ENCODE assay signal across 19 mouse cellular contexts in genomic region chr6:118997397-118997796, GRCm38 (mm10).
DNase-seq lines count a peak whose midpoint lies in the region; ATAC-seq and TF ChIP-seq lines count a peak whose summit lies in the region.
"Had no signal": no experiment of that assay in that cellular context is flagged by ENCODE, and none has a peak within 500 bp of the region (broad histone marks: within the 10 kb centered on the region; RNA-seq: fewer than 3 reads in every experiment).

No protein-coding gene starts in this region.

- H3K4me2 ChIP-seq in liver, embryonic 14.5 days (ENCODE audit: low read depth) = peak overlapping the region; percentile 24; the same call in 1 of the 2 replicates
- H3K4me2 ChIP-seq: embryonic facial prominence, embryonic 13.5 days; forebrain, embryonic 13.5 days; heart, embryonic 11.5 days; hindbrain, embryonic 12.5 days had no signal

- 49% methylated on average over 4 of the region's 4 CpGs for WGBS in liver, embryonic 14.5 days (ENCODE audit: insufficient replicate concordance)
- WGBS in lung, adult 2 months = 91% methylated on average over 4 of the region's 4 CpGs
- 95% methylated on average over 4 of the region's 4 CpGs for WGBS in embryonic facial prominence, embryonic 10.5 days

- no peaks in the 10 kb centered on the region for H3K36me3 ChIP-seq in liver, embryonic 14.5 days (replicated peaks; ENCODE audit: control insufficient read depth, insufficient read depth, low read depth)
- H3K36me3 ChIP-seq in embryonic facial prominence, embryonic 10.5 days (replicated peaks) = no peaks in the 10 kb centered on the region
- H3K36me3 ChIP-seq: embryonic facial prominence, embryonic 13.5 days; hindbrain, embryonic 12.5 days had no signal

- TF ChIP-seq EP300 in liver, embryonic 14.5 days (IDR thresholded peaks at IDR 0.05; ENCODE audit: low read depth) = no peak

- H3K9me3 ChIP-seq in liver, embryonic 14.5 days (ENCODE audit: control insufficient read depth, low read length) = no peaks in the 10 kb centered on the region
- H3K9me3 ChIP-seq in embryonic facial prominence, embryonic 10.5 days = 0 out of 2 replicates have a peak, but pooled peaks cover 2% of the 10 kb centered on the region
- H3K9me3 ChIP-seq: embryonic facial prominence, embryonic 13.5 days; forebrain, embryonic 13.5 days; hindbrain, embryonic 12.5 days had no signal

- ATAC-seq in liver, embryonic 14.5 days (ENCODE audit: insufficient read depth) = peak; percentile 85
- ATAC-seq: forebrain, embryonic 13.5 days; forebrain, postnatal 0 days; hindbrain, embryonic 16.5 days had no signal

- no peak overlapping the region for H3K4me3 ChIP-seq in liver, embryonic 14.5 days (ENCODE audit: insufficient read depth in 1 of 2, low read depth in 2 of 2, low read length in 2 of 2)
- no peak overlapping the region for H3K4me3 ChIP-seq in lung, adult 2 months (replicated peaks; ENCODE audit: extremely low read depth, low read depth, low read length)
- H3K4me3 ChIP-seq in embryonic facial prominence, embryonic 10.5 days = no peak overlapping the region
- H3K4me3 ChIP-seq: embryonic facial prominence, embryonic 13.5 days; forebrain, embryonic 13.5 days; heart, adult 2 months; hindbrain, embryonic 12.5 days had no signal

- DNase-seq in MEL-GATA-1-ER (ENCODE audit: extremely low read depth, low read depth) = peak; percentile 9
- DNase-seq in liver = peak; percentile 39
- DNase-seq in liver, embryonic 14.5 days (ENCODE audit: low read depth in 3 of 3, low spot score in 3 of 3) = no peak
- no peak for DNase-seq in lung, adult 2 months
- no peak for DNase-seq in embryonic facial prominence, embryonic 10.5 days (ENCODE audit: low spot score)
- DNase-seq in kidney, postnatal 14 days = no peak
- DNase-seq: adrenal gland, postnatal 10 days; cerebellum, adult 11-12 months; cerebellum, adult 9-10 months; cerebellum, postnatal 25 days; forebrain, postnatal 0 days; gastrocnemius, postnatal 14 days; heart, adult 2 months; heart, postnatal 36 days had no signal

- TF ChIP-seq CTCF in liver, embryonic 14.5 days (IDR thresholded peaks at IDR 0.05; ENCODE audit: low read depth) = no peak
- TF ChIP-seq CTCF in lung, adult 2 months (IDR thresholded peaks at IDR 0.05; ENCODE audit: insufficient read depth, low read length) = no peak

- H3K27me3 ChIP-seq in liver, embryonic 14.5 days (ENCODE audit: control insufficient read depth, insufficient read depth, low read length) = no peaks in the 10 kb centered on the region
- no peaks in the 10 kb centered on the region for H3K27me3 ChIP-seq in embryonic facial prominence, embryonic 10.5 days (replicated peaks; ENCODE audit: low read depth, poor library complexity, severe bottlenecking)
- H3K27me3 ChIP-seq: embryonic facial prominence, embryonic 13.5 days; forebrain, embryonic 13.5 days; hindbrain, embryonic 12.5 days had no signal

- no peak overlapping the region for H3K9ac ChIP-seq in liver, embryonic 14.5 days (replicated peaks)
- H3K9ac ChIP-seq: embryonic facial prominence, embryonic 13.5 days; forebrain, embryonic 13.5 days; forebrain, postnatal 0 days; hindbrain, embryonic 12.5 days had no signal

- TF ChIP-seq POLR2A in lung, adult 2 months (IDR thresholded peaks at IDR 0.05; ENCODE audit: borderline replicate concordance, extremely low read depth, low read depth, low read length) = no peak

- peaks cover 19 to 20% of the 10 kb centered on the region in 2 experiments for H3K4me1 ChIP-seq in liver, embryonic 14.5 days (replicated peaks; ENCODE audit: control insufficient read depth in 2 of 2, insufficient read depth in 2 of 2, low read length in 1 of 2)
- peaks cover 4% of the 10 kb centered on the region; the same call in 1 of the 2 replicates for H3K4me1 ChIP-seq in lung, adult 2 months (ENCODE audit: control insufficient read depth, insufficient read depth, low read length)
- H3K4me1 ChIP-seq in embryonic facial prominence, embryonic 10.5 days = peaks cover 14% of the 10 kb centered on the region
- H3K4me1 ChIP-seq: forebrain, embryonic 13.5 days had no signal

- no peak overlapping the region for H3K27ac ChIP-seq in liver, embryonic 14.5 days
- no peak overlapping the region for H3K27ac ChIP-seq in embryonic facial prominence, embryonic 10.5 days (replicated peaks)
- H3K27ac ChIP-seq: embryonic facial prominence, embryonic 13.5 days; forebrain, embryonic 13.5 days; heart, adult 2 months; hindbrain, embryonic 12.5 days had no signal

Comparison
In these comparisons a context has a peak if more than half of its experiments do, and no peak if none do; other contexts are left out.
1. DNase-seq: peak in MEL-GATA-1-ER (single experiment) and liver (single experiment); none in liver, embryonic 14.5 days (0 of 3), lung, adult 2 months (single experiment), embryonic facial prominence, embryonic 10.5 days (single experiment) and kidney, postnatal 14 days (single experiment).